Mouse (Mus musculus) spleen, adult 12 weeks (tissue): ENCODE results near the gene Akap11.
"Not testable (repeated sequence)": the region's sequence is repeated elsewhere in the genome, so short reads cannot be mapped to it uniquely, and the experiment has no call there.

Experiments
- DNase-seq: peaks from one replicate; pipeline ENCODE4 v3.0.0; 2022; ENCODE audit warnings: low spot score

Gene Akap11

DNA sequence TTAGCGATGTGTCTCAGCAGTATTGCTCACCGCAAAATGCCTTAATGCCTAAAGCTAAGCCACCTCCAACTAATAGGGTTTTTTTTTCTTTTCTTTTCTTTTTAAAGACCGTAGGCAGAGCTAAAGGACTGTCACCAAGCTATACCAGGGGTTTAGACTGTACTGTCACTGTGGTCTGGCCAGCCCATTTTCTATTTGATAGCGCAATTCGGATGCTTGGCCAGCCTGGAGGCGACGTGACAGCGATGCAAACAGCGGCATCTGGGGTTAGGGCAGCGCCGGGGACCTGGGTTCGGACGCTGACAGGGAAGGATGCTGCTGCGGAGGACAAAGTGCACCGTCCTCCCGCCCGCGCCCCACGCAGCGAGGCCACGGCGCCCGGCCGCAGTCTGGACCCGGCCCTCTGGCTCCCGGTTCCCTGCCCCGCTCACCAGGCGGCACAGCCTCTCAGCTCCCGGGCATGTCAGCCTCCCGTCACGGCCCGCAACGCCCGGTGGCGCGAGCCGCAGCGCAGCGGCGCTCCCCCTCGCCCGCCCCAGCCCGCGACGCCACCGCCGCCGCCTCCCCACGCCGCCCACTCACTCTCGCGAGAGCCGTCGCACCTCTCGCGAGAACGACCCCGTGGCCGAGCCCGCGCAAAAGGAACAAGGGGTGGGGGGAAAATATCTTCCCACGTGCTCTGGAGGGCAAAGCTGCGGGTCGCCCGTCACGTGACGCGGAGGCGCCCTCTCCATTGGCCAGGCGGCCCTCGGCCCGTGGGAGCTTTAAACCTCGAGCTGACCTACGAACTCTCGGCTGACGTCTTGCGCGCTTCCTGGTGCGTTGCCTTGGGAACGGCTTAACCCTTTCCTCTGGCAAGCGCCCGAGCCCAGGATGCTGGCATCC is at the start of gene Akap11:
Gene Akap11, minus strand, starts transcription at position 528 of the 885 bp plus-strand sequence.
- peak; percentile 79 for DNase-seq

- DNase-seq, result no peak
Measured at GRCm38 (mm10) chr14:78584222-78584621, 47.6 kb upstream of the Akap11 start.

- DNase-seq, result no peak
Measured at GRCm38 (mm10) chr14:78583168-78583567, 46.6 kb upstream of the Akap11 start.

DNA sequence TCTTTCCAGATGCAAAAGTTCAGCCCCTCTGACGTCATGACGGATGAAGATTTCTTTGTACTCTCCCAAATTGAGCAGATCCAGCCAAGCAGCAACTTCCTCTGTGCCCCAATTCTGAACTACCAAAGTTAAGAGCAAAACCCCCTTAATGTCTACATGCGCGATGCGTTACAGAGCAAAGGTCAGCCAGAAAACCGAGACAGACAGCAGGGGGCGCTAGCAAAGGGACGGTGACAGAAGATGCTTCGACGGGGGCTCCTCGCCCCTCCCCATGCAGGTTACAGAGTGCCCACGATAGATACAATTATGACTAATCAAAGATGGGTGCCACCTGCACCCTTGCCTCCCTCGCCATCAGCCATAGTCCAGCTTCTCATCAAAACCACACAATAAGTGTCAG is 39.3 kb upstream of the Akap11 start:
- no peak for DNase-seq

- no peak for DNase-seq
Measured at GRCm38 (mm10) chr14:78568410-78568809, 31.8 kb upstream of the Akap11 start.

DNA sequence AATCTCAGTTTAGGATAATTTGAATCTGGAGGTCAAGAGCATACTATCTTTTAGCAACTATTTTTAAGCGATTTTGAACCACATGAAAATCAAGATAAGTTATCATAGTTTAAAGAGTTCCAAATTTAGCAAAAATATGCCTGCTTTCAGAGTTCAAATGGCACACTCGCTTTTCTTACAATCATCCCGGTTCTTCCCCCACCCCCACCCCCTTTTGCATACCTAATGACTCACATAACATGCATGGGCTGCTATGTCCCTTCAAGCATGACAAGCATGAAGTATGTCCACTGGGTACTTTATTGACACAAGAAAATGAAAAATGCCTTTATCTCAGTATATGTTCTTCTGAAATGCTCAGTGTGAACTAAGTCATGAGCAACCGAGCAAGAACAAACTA is 29.8 kb upstream of the Akap11 start:
- DNase-seq, result no peak

GRCm38 (mm10) chr14:78564292-78564691 is 27.7 kb upstream of the Akap11 start:
- DNase-seq, result no peak

DNA sequence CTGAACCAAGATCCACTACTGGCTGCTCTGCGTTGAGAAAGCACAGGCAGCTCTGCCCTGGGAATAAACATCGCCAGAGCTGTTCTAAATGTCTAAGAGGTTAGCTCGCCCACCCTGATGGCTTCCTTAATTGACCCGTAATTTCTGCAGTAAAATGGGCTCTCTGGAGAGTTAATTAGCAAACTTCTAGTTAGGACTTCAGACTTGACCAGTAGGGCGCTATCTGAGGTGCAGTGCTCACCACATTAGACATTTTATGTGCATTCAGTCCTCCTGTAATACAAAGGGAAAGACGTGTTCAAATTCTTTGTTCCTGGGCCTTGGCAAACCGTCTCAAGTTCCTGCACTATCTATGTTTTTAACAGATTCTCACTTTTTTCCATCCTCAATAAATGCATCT is 26.6 kb upstream of the Akap11 start:
- DNase-seq, result no peak

GRCm38 (mm10) chr14:78562121-78562520 is 25.5 kb upstream of the Akap11 start:
- no peak for DNase-seq

DNA sequence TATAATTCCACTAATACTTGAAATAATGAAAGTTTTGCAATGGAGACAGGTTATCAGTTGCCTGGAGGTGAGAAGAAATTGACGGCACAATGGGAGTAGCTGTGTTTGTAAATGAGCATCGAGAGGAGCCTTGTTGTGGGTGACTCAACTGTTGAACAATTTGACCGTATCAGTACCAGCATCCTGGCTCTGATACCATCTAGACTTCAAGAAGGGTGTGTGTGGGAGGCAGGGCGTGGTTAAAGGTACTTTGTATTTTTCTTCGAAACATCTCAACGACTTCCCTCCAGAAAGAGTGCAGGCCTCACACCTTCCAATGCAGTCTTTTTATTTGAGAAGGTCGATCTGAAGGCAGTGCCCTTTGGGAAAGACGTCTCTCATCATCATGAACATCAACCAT is 22.4 kb upstream of the Akap11 start:
- no peak for DNase-seq

DNA sequence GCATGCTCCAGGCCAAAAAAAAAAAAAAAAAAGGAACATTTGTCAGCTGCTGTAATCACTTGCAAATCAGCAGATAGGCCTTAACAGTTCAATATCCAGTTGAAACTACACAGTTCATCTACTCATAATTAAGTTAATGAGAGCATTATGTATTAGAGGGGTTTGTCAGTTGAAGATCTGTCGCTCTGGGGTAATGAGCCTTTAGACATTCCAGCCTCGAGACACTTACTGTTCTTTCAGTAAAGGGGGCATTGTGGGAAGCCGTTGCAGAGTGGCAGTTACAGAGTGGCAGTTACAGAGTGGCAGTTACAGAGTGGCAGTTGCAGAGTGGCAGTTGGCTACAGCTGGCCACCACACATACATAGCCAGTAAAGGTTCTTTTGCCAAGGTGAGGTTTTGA is 18.2 kb upstream of the Akap11 start:
- not testable (repeated sequence) for DNase-seq

DNA sequence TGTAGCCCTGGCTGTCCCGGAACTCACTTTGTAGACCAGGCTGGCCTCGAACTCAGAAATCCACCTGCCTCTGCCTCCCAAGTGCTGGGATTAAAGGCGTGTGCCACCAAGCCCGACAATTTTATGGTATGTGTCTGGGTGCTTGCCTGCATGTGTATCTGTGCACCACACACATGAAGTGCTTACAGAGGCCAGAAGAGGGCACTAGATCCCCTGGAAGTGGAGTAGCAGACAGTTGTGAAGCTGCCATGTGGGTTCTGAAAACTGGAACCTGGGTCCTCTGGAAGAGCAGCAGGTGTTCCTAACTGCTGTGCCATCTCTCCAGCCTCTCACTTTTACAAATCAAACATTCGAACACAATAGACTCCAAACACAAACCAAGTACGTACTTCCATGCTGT is 17.1 kb upstream of the Akap11 start:
- DNase-seq, result no peak

DNA sequence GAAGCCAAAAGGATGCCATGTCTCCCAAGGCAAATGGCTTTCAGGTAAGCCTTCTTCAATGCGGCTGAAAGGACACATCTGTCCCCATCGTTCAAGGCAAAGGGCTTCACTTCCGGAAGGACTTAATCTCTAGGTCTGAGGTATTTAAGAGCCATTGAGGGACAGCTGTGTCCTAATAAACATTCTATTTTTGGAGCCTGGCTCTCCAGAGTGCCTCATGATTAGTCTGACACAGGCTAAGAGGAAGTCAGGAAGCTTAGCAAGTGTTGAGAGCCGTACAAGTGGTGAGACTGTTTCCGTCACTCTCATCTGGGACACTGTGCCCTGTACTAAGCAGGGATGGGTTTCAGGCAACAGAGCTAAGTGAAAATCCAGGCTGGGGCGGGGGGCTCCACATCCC is 12.2 kb upstream of the Akap11 start:
- no peak for DNase-seq

- no peak for DNase-seq
Measured at GRCm38 (mm10) chr14:78541319-78541718, 4.7 kb upstream of the Akap11 start.

DNA sequence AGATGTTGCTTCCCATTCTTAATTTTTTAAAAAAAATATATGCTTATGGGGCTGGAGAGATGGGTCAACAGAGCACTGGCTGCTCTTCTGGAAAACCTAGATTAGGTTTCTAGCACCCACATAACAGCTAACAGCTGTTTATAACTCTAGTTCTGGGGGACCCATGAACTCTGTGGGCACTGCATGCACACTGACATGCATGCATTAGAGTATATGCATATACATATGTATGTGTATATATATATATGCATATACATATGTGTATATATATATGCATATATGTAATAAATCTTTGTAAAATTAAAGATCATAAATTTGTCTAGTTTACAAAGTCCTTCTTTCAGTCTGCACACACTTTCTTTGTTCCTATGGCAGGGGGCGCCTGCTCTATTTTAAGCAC is 3.2 kb upstream of the Akap11 start:
- DNase-seq, result no peak

- no peak for DNase-seq
Measured at GRCm38 (mm10) chr14:78538572-78539320, 2.1 kb upstream of the Akap11 start.

DNA sequence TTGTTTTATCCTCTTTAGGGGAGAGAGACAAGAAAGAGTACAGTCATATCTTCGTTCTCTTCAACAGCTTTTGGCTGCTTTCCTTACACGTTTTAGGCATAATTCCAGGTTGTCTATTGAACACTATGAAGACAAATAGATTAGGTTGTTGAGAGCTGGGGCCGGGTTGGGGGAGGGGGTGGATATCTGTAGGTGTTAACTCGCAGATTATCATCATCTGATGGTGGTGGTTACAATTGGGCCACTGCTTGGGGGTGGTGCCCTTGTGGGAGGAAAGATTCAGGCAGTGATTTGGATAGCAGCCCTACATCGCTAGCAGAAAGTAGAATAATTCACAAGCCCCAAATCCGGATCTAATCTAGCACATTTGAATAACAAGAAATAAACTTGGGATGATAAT is 943 bp upstream of the Akap11 start:
- no peak for DNase-seq

GRCm38 (mm10) chr14:78535366-78535765 is 1.2 kb downstream of the Akap11 start:
- DNase-seq, result no peak

DNA sequence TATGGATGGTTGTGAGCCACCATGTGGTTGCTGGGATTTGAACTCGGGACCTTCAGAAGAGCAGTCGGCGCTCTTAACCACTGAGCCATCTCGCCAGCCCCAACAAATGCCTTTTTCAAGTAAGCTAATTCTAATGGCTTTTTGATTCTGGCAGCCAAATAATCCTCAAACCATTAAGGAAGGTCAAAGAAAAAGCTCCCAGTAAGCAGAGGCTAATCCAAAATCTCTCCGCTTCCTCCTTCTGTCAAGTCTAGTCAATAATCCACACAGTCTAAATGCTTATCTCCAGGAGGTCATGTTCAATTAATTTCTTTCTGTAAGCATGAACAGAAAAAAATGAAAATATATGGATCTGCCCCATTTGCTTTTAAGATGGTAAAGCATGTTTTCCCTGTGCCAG is 2.0 kb downstream of the Akap11 start:
- DNase-seq, result no peak

- DNase-seq, result no peak
Measured at GRCm38 (mm10) chr14:78533701-78534100, 2.9 kb downstream of the Akap11 start.

DNA sequence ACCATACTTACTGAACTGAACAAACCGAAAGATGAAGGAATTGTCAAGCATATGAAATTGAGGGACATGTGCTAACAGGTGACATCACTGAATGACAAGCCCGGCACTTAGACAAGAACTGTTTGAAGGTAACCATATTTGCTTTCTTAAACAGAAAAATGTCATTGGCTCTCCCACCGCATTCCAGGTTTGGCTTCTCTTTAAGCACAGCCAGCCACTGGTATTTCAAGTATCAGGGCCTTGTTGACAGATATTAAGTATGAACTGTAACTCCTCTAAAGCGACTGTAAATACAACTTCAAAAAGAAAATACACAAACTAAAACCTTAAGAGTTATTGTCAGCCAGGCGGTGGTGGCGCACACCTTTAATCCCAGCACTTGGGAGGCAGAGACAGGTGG is 4.3 kb downstream of the Akap11 start:
- DNase-seq, result no peak

DNA sequence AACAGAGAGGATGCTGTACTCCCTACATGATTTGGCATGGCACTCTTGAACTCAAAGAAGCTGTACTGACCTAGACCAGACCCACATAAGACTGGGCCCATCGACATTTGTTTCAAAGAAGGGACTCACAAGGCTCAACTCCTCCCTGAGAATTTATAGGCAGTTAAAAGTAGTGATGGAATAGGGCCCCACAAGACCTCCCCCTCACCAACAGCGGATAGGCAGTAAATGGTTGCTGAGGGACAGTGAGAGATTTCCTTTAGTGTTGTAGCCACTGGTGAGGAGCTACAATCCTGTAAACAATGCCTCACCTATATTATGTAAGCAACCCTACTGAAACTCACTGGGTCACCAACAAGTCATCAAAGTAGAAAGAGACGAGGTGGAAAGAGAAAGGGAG is 6.4 kb downstream of the Akap11 start:
- DNase-seq, result no peak
